Mouse (Mus musculus) limb, embryonic 15.5 days (tissue): ENCODE results near the gene Gpn3. TPM values are rescaled to one million over a fixed set of nuclear protein-coding genes. Genes with fewer than 3 reads are reported as not detected.
A peak's percentile ranks its signal among the peaks of the same experiment; 100 is the strongest.
"Not testable (repeated sequence)": the region's sequence is repeated elsewhere in the genome, so short reads cannot be mapped to it uniquely, and the experiment has no call there.

Source experiments
- ATAC-seq: fragments of 200-750 bp; cut with Nextera tagmentation; 2 replicates; pipeline ENCODE4 v1.8.0; 2017; ENCODE audit warnings: low read depth, moderate TSS enrichment; ENCODE audit not compliant: insufficient number of reproducible peaks, low FRiP score, low TSS enrichment
- H3K27ac ChIP-seq: fragments of 300-500 bp; sonication (generic); 2 replicates; pipeline ENCODE4 v1.5.1; 2015; ENCODE audit warnings: moderate library complexity, mild to moderate bottlenecking, inconsistent platforms
- H3K27me3 ChIP-seq: fragments of 300-500 bp; sonication (generic); 2 replicates; pipeline ENCODE4 v1.6.1; 2015; ENCODE audit warnings: inconsistent platforms
- H3K36me3 ChIP-seq: fragments of 300-500 bp; sonication (generic); 2 replicates; pipeline ENCODE4 v1.6.1; 2015; ENCODE audit warnings: inconsistent platforms
- H3K4me1 ChIP-seq: fragments of 300-500 bp; sonication (generic); 2 replicates; pipeline ENCODE4 v1.6.1; 2015; ENCODE audit warnings: inconsistent platforms
- H3K4me2 ChIP-seq: fragments of 300-500 bp; sonication (generic); 2 replicates; pipeline ENCODE4 v1.6.1; 2015; ENCODE audit warnings: mild to moderate bottlenecking, inconsistent platforms
- H3K4me3 ChIP-seq: fragments of 300-500 bp; sonication (generic); 2 replicates; pipeline ENCODE4 v1.5.1; 2015; ENCODE audit warnings: mild to moderate bottlenecking, inconsistent platforms
- H3K9ac ChIP-seq: fragments of 300-500 bp; sonication (generic); 2 replicates; pipeline ENCODE4 v1.6.1; 2015; ENCODE audit warnings: inconsistent platforms
- H3K9me3 ChIP-seq: fragments of 300-500 bp; sonication (generic); 2 replicates; pipeline ENCODE4 v1.6.1; 2016; ENCODE audit warnings: inconsistent platforms
- WGBS: fragments of 180-500 bp; shearing (Covaris S2); methylation state at CpG from one replicate; pipeline ENCODE4 v1.1.7; 2015; 5-methylcytosine and 5-hydroxymethylcytosine counted together
- polyA plus RNA-seq: library from polyadenylated mRNA; unstranded; fragments of >200 nt; fragmentation: Nextera tagmentation; extraction: Ambion mirVana; gene quantifications from 2 replicates; pipeline ENCODE4 v1.2.1, GENCODE M21; 2015

Gpn3 gene
- polyA plus RNA-seq, 1 experiment from 2014 or later: 60.5 TPM

DNA sequence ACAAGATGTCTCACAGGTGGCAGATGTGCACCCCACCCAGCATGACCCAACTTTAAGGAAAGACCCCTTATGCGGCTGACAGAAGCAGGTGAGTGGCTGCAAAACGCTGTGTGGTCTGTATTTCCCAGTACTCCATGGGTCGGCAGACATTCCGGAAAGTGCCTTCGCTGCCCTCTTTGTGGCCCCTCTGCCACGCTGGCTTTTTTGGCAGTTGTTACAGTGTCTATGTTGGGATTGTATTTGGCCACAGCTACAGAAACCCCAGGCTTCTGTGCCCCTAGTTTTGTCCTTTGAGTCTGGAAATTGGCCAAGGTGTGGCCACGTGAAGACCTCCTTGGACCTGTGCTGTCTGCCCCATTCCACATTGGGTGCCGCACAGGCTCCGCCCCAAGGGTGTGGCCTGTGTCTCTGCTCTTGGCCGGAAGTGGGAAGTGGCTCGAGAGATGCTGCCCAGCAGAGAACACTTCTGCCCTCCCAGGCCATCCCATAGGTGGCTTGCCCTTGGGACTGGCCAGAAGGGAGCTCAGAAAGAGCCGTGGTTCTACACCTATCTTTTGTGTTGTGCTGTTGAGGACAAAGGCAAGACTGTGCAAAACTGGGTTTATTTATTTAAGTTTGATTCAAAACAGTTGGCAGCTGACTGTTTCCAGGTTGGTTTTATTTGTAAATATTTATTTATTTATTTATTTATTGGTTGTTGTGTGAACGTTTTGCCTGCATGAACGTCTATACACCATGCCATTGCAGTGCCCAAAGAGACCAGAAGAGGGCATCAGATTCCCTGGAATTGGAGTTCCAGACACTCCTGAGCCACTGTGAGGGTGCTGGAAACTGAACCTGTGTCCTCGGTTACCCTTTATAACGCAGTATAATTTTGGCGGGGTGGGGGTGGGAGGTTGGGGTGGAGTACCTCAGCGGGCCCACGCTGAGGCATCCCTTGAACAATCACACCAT lies 38.3 kb downstream of the Gpn3 start:
- no peak overlapping the region for H3K9ac ChIP-seq
- WGBS: 88% methylated on average over 19 of the region's 19 CpGs
- H3K4me3 ChIP-seq: no peak overlapping the region
- H3K9me3 ChIP-seq: no peaks in the 10 kb centered on the region
- H3K4me2 ChIP-seq: no peak overlapping the region
- no peak for ATAC-seq
- H3K27me3 ChIP-seq: no peaks in the 10 kb centered on the region
- no peak overlapping the region for H3K27ac ChIP-seq
- peaks cover 36% of the 10 kb centered on the region for H3K36me3 ChIP-seq
- no peaks in the 10 kb centered on the region for H3K4me1 ChIP-seq

DNA sequence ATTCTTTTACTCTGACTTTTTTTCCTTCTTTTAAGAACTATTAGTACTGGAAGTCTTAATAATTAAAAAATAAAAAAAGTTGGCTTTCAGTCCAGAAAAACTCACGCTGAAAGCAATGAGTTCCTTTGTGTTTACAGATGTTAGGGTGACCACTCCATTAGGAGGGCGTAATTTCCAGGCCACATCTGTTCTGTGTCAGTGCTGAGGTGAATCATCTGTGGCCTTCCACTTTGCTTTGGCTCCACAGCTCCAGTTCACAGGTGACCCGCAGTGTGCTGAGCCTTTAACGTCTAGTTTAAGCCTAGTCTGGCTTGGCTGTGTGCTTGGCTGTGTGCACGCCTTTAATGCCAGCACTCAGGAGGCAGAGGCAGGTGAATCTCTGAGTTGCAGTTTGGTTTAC lies 40.2 kb downstream of the Gpn3 start:
- no peak overlapping the region for H3K4me3 ChIP-seq
- 59% methylated on average over 5 of the region's 5 CpGs for WGBS
- no peak overlapping the region for H3K4me2 ChIP-seq
- H3K27me3 ChIP-seq: no peaks in the 10 kb centered on the region
- no peaks in the 10 kb centered on the region for H3K9me3 ChIP-seq
- no peaks in the 10 kb centered on the region for H3K4me1 ChIP-seq
- H3K36me3 ChIP-seq: peaks cover 17% of the 10 kb centered on the region
- ATAC-seq: no peak
- no peak overlapping the region for H3K27ac ChIP-seq
- no peak overlapping the region for H3K9ac ChIP-seq

- Histone ChIP-seq H3K9ac (no peak overlapping the region), H3K9me3 (no peaks in the 10 kb centered on the region), H3K4me1 (no peaks in the 10 kb centered on the region), H3K27ac (no peak overlapping the region), H3K27me3 (no peaks in the 10 kb centered on the region), H3K4me2 (no peak overlapping the region), H3K4me3 (no peak overlapping the region), H3K36me3 (peaks cover 9% of the 10 kb centered on the region; the same call in 1 of the 2 replicates)
- ATAC-seq: no peak
- 49% methylated on average over 6 of the region's 6 CpGs for WGBS
These were observed 41.1 kb downstream of the Gpn3 start for GRCm38 (mm10) chr5:122412826-122413225.

DNA sequence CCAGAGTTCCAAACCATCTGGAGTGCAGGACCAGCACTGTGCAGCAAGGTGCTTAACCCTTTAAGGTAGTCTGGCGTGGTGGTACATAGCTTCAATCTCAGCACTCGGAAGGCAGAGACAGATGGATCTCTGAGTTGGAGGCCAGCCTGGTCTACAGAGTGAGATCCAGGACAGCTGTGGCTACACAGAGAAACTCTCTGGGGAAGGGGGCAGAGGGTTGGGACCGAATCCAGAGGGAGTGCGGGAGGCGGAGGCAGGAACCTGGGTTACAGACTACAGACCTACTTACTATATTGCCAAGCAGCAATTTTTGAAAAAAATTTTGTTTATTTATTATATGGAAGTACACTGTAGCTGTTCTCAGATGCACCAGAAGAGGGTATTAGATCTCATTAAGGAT lies 42.7 kb downstream of the Gpn3 start:
- Histone ChIP-seq H3K9me3 (no peaks in the 10 kb centered on the region), H3K9ac (no peak overlapping the region), H3K27me3 (no peaks in the 10 kb centered on the region), H3K4me1 (no peaks in the 10 kb centered on the region), H3K36me3 (peaks cover 9% of the 10 kb centered on the region; the same call in 1 of the 2 replicates), H3K4me3 (no peak overlapping the region), H3K4me2 (no peak overlapping the region), H3K27ac (no peak overlapping the region)
- WGBS: 84% methylated on average over 5 of the region's 5 CpGs
- no peak for ATAC-seq

DNA sequence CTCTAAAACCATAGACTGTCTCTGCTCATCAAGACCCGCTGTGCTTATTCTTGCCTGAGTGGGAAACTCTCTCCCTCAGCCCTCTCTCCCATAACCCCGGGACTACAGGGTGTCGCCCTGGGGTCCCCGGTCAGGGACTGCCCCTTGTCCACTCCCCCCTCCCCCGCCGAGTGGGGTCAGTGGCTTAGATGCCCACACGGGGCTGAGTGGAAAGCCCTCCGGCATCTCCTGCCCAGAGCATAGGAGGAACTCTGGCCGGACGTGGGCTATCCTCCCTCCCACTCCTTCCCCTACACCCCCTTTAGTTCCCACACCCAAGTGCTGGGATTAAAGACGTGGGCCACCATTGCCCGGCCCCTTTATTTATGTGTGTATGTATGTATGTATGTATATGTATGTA lies 43.8 kb downstream of the Gpn3 start:
- no peak overlapping the region for H3K4me3 ChIP-seq
- ATAC-seq: no peak

GRCm38 (mm10) chr5:122420676-122421075 lies 49.0 kb downstream of the Gpn3 start:
- H3K4me3 ChIP-seq, H3K9ac ChIP-seq, H3K4me2 ChIP-seq, ATAC-seq, H3K27me3 ChIP-seq, H3K9me3 ChIP-seq, H3K36me3 ChIP-seq, H3K27ac ChIP-seq: not testable (repeated sequence)
- WGBS: 59% methylated on average over 4 of the region's 4 CpGs
- H3K4me1 ChIP-seq: peaks cover 16% of the 10 kb centered on the region

More for the DNA sequence above, 43.8 kb downstream of the Gpn3 start:
- no peaks in the 10 kb centered on the region for H3K9me3 ChIP-seq
- no peak overlapping the region for H3K4me2 ChIP-seq
- 89% methylated on average over 12 of the region's 12 CpGs for WGBS
- 0 out of 2 replicates have a peak, but pooled peaks cover under 1% of the 10 kb centered on the region for H3K36me3 ChIP-seq
- no peak overlapping the region for H3K27ac ChIP-seq
- no peak overlapping the region for H3K9ac ChIP-seq
- no peaks in the 10 kb centered on the region for H3K27me3 ChIP-seq
- no peaks in the 10 kb centered on the region for H3K4me1 ChIP-seq

DNA sequence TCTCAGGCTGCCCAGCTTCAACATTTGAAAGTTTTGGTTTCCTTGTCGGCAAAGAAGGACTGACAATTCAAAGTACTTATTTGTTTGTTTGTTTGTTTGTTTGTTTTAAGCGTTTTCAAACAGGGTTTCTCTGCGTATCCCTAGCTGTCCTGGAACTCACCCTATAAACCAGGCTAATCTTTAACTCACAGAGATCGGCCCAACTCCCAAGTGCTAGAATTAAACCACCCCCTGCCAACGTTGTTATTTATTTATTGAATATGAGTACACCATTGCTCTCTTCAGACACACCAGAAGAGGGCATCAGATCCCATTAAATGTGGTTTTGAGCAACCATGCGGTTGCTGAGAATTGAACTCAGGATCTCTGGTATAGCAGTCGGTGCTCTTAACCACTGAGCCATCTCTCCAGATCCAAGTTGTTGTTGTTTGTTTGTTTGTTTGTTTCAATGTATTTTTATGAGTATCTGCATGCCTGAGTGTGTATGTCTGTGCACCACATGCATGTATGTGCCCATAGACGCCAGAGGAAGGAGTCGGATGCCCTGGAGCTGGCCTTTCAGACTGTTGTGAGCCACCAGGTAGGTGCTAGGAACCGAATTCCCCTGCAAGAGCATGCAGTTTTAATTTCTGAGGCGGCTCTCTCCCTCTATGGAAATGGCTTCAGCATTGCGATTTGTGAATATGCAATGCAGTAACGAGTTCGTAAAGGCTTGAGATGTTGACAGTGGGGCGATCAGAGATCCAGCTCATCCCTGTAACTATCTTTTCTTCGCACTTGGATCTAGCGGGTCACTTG lies 49.8 kb downstream of the Gpn3 start, which contains the start of gene Anapc7:
Anapc7 (plus strand) TSS at position 423 of the 798 bp plus-strand sequence.
- Histone ChIP-seq H3K4me2 (peak within 1 kb of the TSS; percentile 83), H3K27me3 (no peaks in the 10 kb centered on the region), H3K27ac (peak within 1 kb of the TSS; percentile 90), H3K9me3 (no peaks in the 10 kb centered on the region), H3K4me3 (peak within 1 kb of the TSS; percentile 90), H3K4me1 (peaks cover 16% of the 10 kb centered on the region), H3K36me3 (no peaks in the 10 kb centered on the region), H3K9ac (peak within 1 kb of the TSS; percentile 93)
- no peak for ATAC-seq
- 19% methylated on average over 17 of the region's 17 CpGs for WGBS

- Histone ChIP-seq H3K4me3 (peak overlapping the region; percentile 90), H3K27ac (peak overlapping the region; percentile 90), H3K4me1 (peaks cover 16% of the 10 kb centered on the region), H3K4me2 (peak overlapping the region; percentile 83), H3K27me3 (no peaks in the 10 kb centered on the region), H3K36me3 (no peaks in the 10 kb centered on the region), H3K9ac (peak overlapping the region; percentile 93), H3K9me3 (no peaks in the 10 kb centered on the region)
- WGBS: under 1% methylated on average over 73 of the region's 73 CpGs
- peak; percentile 78 for ATAC-seq
These were observed 50.6 kb downstream of the Gpn3 start for GRCm38 (mm10) chr5:122422071-122422964.

- peak overlapping the region; percentile 83 for H3K4me2 ChIP-seq
- WGBS: 25% methylated on average over 15 of the region's 15 CpGs
These were observed 51.4 kb downstream of the Gpn3 start for GRCm38 (mm10) chr5:122423083-122423482.

GRCm38 (mm10) chr5:122425550-122425949 lies 53.9 kb downstream of the Gpn3 start:
- H3K4me3 ChIP-seq: no peak overlapping the region
- H3K9me3 ChIP-seq: no peaks in the 10 kb centered on the region
- 63% methylated on average over 2 of the region's 2 CpGs for WGBS
- H3K27ac ChIP-seq: no peak overlapping the region
- peaks cover 16% of the 10 kb centered on the region for H3K4me1 ChIP-seq
- H3K9ac ChIP-seq: no peak overlapping the region
- no peak overlapping the region for H3K4me2 ChIP-seq
- peaks cover 27% of the 10 kb centered on the region for H3K36me3 ChIP-seq
- ATAC-seq: no peak
- no peaks in the 10 kb centered on the region for H3K27me3 ChIP-seq

More at GRCm38 (mm10) chr5:122423083-122423482, 51.4 kb downstream of the Gpn3 start:
- H3K4me1 ChIP-seq: peaks cover 16% of the 10 kb centered on the region
- peak overlapping the region; percentile 93 for H3K9ac ChIP-seq
- peak overlapping the region; percentile 90 for H3K4me3 ChIP-seq
- H3K36me3 ChIP-seq: peaks cover 3% of the 10 kb centered on the region
- H3K27ac ChIP-seq: no peak overlapping the region
- no peaks in the 10 kb centered on the region for H3K27me3 ChIP-seq
- ATAC-seq: no peak
- no peaks in the 10 kb centered on the region for H3K9me3 ChIP-seq
